Mouse (Mus musculus) stomach, embryonic 14.5 days (tissue): ENCODE data around the gene Kifc5b. TPM values are rescaled to one million over a fixed set of nuclear protein-coding genes. Genes with fewer than 3 reads are reported as not detected.
A peak's percentile ranks its signal among the peaks of the same experiment; 100 is the strongest.
"Not testable (repeated sequence)": the region's sequence is repeated elsewhere in the genome, so short reads cannot be mapped to it uniquely, and the experiment has no call there.

Experiments
- ATAC-seq: fragments of 200-750 bp; cut with Nextera tagmentation; 2 replicates; pipeline ENCODE4 v1.8.0; 2017; ENCODE audit warnings: low read depth, moderate TSS enrichment; ENCODE audit not compliant: insufficient number of reproducible peaks, insufficient read depth, low FRiP score
- H3K27ac ChIP-seq: fragments of 300-500 bp; sonication (generic); 2 replicates; pipeline ENCODE4 v1.5.1; 2014; ENCODE audit warnings: mild to moderate bottlenecking, low read length, moderate library complexity, mixed read lengths
- H3K27me3 ChIP-seq: fragments of 300-500 bp; sonication (generic); 2 replicates; pipeline ENCODE4 v1.6.1; 2014; ENCODE audit warnings: low read length, control low read depth, mixed read lengths; ENCODE audit not compliant: control insufficient read depth, insufficient read depth
- H3K36me3 ChIP-seq: fragments of 300-500 bp; sonication (generic); 2 replicates; pipeline ENCODE4 v1.6.1; 2014; ENCODE audit warnings: mild to moderate bottlenecking, control low read depth, low read length, moderate library complexity, mixed read lengths; ENCODE audit not compliant: control insufficient read depth, insufficient read depth
- H3K4me1 ChIP-seq: fragments of 300-500 bp; sonication (generic); 2 replicates; pipeline ENCODE4 v1.6.1; 2014; ENCODE audit warnings: low read length, control low read depth, mixed read lengths; ENCODE audit not compliant: control insufficient read depth, insufficient read depth
- H3K4me2 ChIP-seq: fragments of 300-500 bp; sonication (generic); replicated peaks from 2 replicates; pipeline ENCODE4 v1.6.1; 2014; ENCODE audit warnings: low read depth, low read length, control low read depth
- H3K4me3 ChIP-seq: fragments of 300-500 bp; sonication (generic); 2 replicates; pipeline ENCODE4 v1.5.1; 2014; ENCODE audit warnings: low read depth, low read length, control low read depth
- H3K9ac ChIP-seq: fragments of 300-500 bp; sonication (generic); replicated peaks from 2 replicates; pipeline ENCODE4 v1.6.1; 2014; ENCODE audit warnings: low read depth, mild to moderate bottlenecking, control low read depth, low read length, moderate library complexity, mixed read lengths
- H3K9me3 ChIP-seq: fragments of 300-500 bp; sonication (generic); 2 replicates; pipeline ENCODE4 v1.6.1; 2016; ENCODE audit warnings: low read depth, low read length, control low read depth; ENCODE audit not compliant: control insufficient read depth
- WGBS: fragments of 180-500 bp; shearing (Covaris S2); extraction: QIAGEN DNeasy Blood & Tissue Kit; methylation state at CpG from one replicate; pipeline ENCODE4 v1.1.7; 2014; 5-methylcytosine and 5-hydroxymethylcytosine counted together
- polyA plus RNA-seq: library from polyadenylated mRNA; unstranded; fragments of >200 nt; fragmentation: Nextera tagmentation; extraction: Ambion mirVana; gene quantifications from 2 replicates; pipeline ENCODE4 v1.2.1, GENCODE M21; 2014

Gene Kifc5b
- polyA plus RNA-seq, 1 experiment from 2014 or later, result 8.2 TPM

DNA sequence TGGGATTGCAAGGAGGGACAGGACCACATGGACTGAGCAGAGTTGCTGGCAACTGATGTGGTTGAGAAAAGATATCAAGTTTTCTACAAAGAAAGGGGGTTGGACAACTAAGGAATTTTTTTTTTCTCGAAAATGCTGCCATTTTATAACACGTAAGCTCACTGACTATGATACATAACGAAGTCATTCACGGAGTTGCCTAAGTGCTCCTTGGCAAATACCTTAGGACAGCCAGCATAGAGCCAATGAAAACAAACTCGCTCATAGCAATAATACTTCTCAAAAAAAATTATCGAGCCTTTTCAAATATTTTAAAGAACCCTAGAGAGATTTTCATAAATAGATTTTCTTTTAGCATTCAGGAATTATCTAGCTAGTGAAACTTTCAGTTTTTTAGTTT is 16.0 kb upstream of the Kifc5b start:
- no peaks in the 10 kb centered on the region for H3K9me3 ChIP-seq
- WGBS, result 79% methylated on average over 6 of the region's 6 CpGs
- no peak overlapping the region for H3K9ac ChIP-seq
- H3K4me3 ChIP-seq, result no peak overlapping the region
- no peak for ATAC-seq
- H3K27me3 ChIP-seq, result no peaks in the 10 kb centered on the region
- H3K36me3 ChIP-seq, result no peaks in the 10 kb centered on the region
- no peaks in the 10 kb centered on the region for H3K4me1 ChIP-seq
- no peak overlapping the region for H3K4me2 ChIP-seq
- no peak overlapping the region for H3K27ac ChIP-seq

- H3K9me3 ChIP-seq, result 0 out of 2 replicates have a peak, but pooled peaks cover 2% of the 10 kb centered on the region
- 58% methylated on average over 5 of the region's 5 CpGs for WGBS
Observed at GRCm38 (mm10) chr17:26904320-26904719, 12.6 kb upstream of the Kifc5b start.

GRCm38 (mm10) chr17:26907506-26907905 is 9.4 kb upstream of the Kifc5b start:
- not testable (repeated sequence) for H3K27me3 ChIP-seq, H3K36me3 ChIP-seq, ATAC-seq, H3K9ac ChIP-seq, H3K4me2 ChIP-seq, H3K9me3 ChIP-seq, H3K4me1 ChIP-seq, H3K27ac ChIP-seq, H3K4me3 ChIP-seq
- 92% methylated on average over 14 of the region's 15 CpGs for WGBS

More at GRCm38 (mm10) chr17:26904320-26904719, 12.6 kb upstream of the Kifc5b start:
- H3K27ac ChIP-seq, result no peak overlapping the region
- H3K4me3 ChIP-seq, result no peak overlapping the region
- H3K9ac ChIP-seq, result no peak overlapping the region
- no peaks in the 10 kb centered on the region for H3K36me3 ChIP-seq
- no peak overlapping the region for H3K4me2 ChIP-seq
- ATAC-seq, result no peak
- no peaks in the 10 kb centered on the region for H3K4me1 ChIP-seq
- no peaks in the 10 kb centered on the region for H3K27me3 ChIP-seq

GRCm38 (mm10) chr17:26915248-26915647 is 1.6 kb upstream of the Kifc5b start:
- Histone ChIP-seq H3K9ac (no peak overlapping the region), H3K27ac (no peak overlapping the region), H3K4me1 (no peaks in the 10 kb centered on the region), H3K4me3 (no peak overlapping the region), H3K27me3 (no peaks in the 10 kb centered on the region), H3K36me3 (no peaks in the 10 kb centered on the region), H3K4me2 (no peak overlapping the region), H3K9me3 (no peaks in the 10 kb centered on the region)
- no peak for ATAC-seq
- WGBS, result 41% methylated on average over 1 of the region's 1 CpGs

GRCm38 (mm10) chr17:26917560-26917959 is 669 bp downstream of the Kifc5b start:
- WGBS, result 2% methylated on average over 12 of the region's 12 CpGs

GRCm38 (mm10) chr17:26918343-26918742 is 1.5 kb downstream of the Kifc5b start:
- Histone ChIP-seq H3K9me3 (no peaks in the 10 kb centered on the region), H3K4me2 (peak overlapping the region; percentile 51; the same call in 1 of the 2 replicates), H3K4me1 (no peaks in the 10 kb centered on the region), H3K9ac (no peak overlapping the region), H3K27ac (no peak overlapping the region), H3K27me3 (no peaks in the 10 kb centered on the region), H3K4me3 (peak overlapping the region; percentile 63; the same call in 1 of the 2 replicates), H3K36me3 (no peaks in the 10 kb centered on the region)
- ATAC-seq, result no peak
- 69% methylated on average over 2 of the region's 2 CpGs for WGBS

More at GRCm38 (mm10) chr17:26917560-26917959, 669 bp downstream of the Kifc5b start:
- ATAC-seq, H3K27ac ChIP-seq, H3K36me3 ChIP-seq, H3K27me3 ChIP-seq, H3K9me3 ChIP-seq, H3K4me1 ChIP-seq: not testable (repeated sequence)
- H3K4me2 ChIP-seq, result peak overlapping the region; percentile 51
- peak overlapping the region; percentile 48 for H3K9ac ChIP-seq
- H3K4me3 ChIP-seq, result peak overlapping the region; percentile 63

DNA sequence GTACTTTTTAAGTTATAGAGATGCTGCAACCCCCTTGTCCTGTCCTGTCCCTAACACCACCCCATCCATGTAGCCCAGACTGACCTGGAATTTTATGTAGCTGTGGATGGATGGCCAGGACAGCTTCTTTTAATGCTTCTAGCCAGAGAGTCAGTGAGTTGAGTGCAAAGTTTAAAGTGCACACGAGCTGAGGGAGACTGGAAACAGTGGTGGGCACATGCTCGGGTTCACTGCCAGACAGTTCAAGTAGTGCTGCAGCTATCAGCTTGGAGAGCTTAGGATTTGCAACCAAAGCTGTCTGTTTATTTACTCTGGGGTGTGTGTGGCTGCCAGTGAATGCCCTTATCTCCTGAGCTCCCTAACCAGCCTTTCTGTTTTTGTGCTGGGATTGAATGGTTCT is 2.6 kb downstream of the Kifc5b start:
- H3K4me1 ChIP-seq, H3K9ac ChIP-seq, H3K27ac ChIP-seq, ATAC-seq, H3K36me3 ChIP-seq, H3K4me2 ChIP-seq, H3K4me3 ChIP-seq, H3K9me3 ChIP-seq, H3K27me3 ChIP-seq: not testable (repeated sequence)
- 55% methylated on average over 2 of the region's 2 CpGs for WGBS

- not testable (repeated sequence) for H3K4me2 ChIP-seq, H3K27ac ChIP-seq, H3K27me3 ChIP-seq, H3K4me3 ChIP-seq, H3K9me3 ChIP-seq, H3K9ac ChIP-seq, H3K4me1 ChIP-seq, ATAC-seq, H3K36me3 ChIP-seq
- 86% methylated on average over 5 of the region's 6 CpGs for WGBS
Observed at GRCm38 (mm10) chr17:26922368-26922767, 5.5 kb downstream of the Kifc5b start.

DNA sequence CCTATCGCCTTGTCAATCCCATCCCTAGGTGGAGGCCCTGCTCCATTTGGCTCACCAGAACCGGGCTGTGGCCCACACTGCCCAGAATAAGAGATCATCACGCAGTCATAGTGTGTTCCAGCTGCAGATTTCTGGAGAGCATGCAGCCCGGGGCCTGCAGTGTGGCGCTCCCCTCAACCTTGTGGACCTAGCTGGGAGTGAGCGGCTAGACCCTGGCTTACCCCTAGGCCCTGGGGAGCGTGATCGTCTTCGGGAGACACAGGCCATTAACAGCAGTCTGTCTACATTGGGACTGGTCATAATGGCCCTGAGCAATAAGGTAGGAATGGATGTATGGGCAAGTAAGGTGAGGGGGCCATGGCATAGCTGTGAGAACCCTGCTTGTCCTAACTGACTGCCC is 8.5 kb downstream of the Kifc5b start:
- not testable (repeated sequence) for ATAC-seq, H3K9ac ChIP-seq, H3K4me1 ChIP-seq, H3K4me2 ChIP-seq, H3K27ac ChIP-seq, H3K9me3 ChIP-seq, H3K4me3 ChIP-seq, H3K27me3 ChIP-seq
- peaks cover 17% of the 10 kb centered on the region for H3K36me3 ChIP-seq
- WGBS, result 96% methylated on average over 9 of the region's 9 CpGs
